Mouse (Mus musculus): Measurements from ENCODE around the gene Kdm4b. TPM values are rescaled to one million over a fixed set of nuclear protein-coding genes. Genes with fewer than 3 reads are reported as not detected.

Gene Kdm4b
- polyA plus RNA-seq, 1 experiment from 2014 or later: 28.9 TPM

- H3K9me3 ChIP-seq (ENCODE audit: control insufficient read depth, low read depth, low read length): no peaks in the 10 kb centered on the region
- WGBS: 79% methylated on average over 6 of the region's 6 CpGs
- H3K4me3 ChIP-seq (ENCODE audit: low read depth, low read length): no peak overlapping the region
- no peak overlapping the region for H3K27ac ChIP-seq (ENCODE audit: low read length)
- H3K4me1 ChIP-seq (ENCODE audit: control insufficient read depth, insufficient read depth, low read length): no peaks in the 10 kb centered on the region
- no peak for ATAC-seq (ENCODE audit: insufficient number of reproducible peaks, insufficient read depth, low FRiP score, low read depth)
- H3K27me3 ChIP-seq (ENCODE audit: control insufficient read depth, insufficient read depth, low read length): no peaks in the 10 kb centered on the region
- H3K36me3 ChIP-seq (ENCODE audit: control insufficient read depth, insufficient read depth, low read length): peaks cover 55% of the 10 kb centered on the region
- no peak overlapping the region for H3K4me2 ChIP-seq (replicated peaks; ENCODE audit: low read depth, low read length)
- no peak overlapping the region for H3K9ac ChIP-seq (replicated peaks; ENCODE audit: low read depth, low read length)
Measured at GRCm38 (mm10) chr17:56379281-56379834, 53.5 kb downstream of the Kdm4b start.

DNA sequence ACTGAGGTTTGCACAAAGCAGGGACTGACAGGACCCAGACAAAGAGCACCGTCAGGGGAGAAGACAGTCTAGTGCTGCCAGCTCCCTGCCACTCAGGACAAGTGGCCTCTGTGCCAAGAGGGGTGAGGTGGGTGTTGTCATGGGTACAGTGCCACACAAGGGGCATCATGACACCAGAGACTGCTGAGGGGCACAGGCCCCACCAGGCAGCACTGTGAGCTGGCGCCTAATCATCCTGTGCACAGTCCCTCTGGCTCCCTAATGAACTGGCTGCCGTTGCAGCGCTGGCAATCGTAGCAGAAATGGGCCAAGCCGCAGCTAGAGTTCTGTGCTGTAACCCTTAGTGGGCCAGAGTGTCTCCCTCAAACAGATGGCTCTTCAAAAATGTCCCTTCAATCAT is 54.4 kb downstream of the Kdm4b start:
- Histone ChIP-seq H3K4me3 (ENCODE audit: low read depth, low read length) (no peak overlapping the region), H3K4me2 (replicated peaks; ENCODE audit: low read depth, low read length) (no peak overlapping the region), H3K27ac (ENCODE audit: low read length) (no peak overlapping the region), H3K27me3 (ENCODE audit: control insufficient read depth, insufficient read depth, low read length) (no peaks in the 10 kb centered on the region), H3K4me1 (ENCODE audit: control insufficient read depth, insufficient read depth, low read length) (no peaks in the 10 kb centered on the region), H3K9me3 (ENCODE audit: control insufficient read depth, low read depth, low read length) (no peaks in the 10 kb centered on the region), H3K9ac (replicated peaks; ENCODE audit: low read depth, low read length) (no peak overlapping the region), H3K36me3 (ENCODE audit: control insufficient read depth, insufficient read depth, low read length) (peaks cover 59% of the 10 kb centered on the region)
- 83% methylated on average over 6 of the region's 6 CpGs for WGBS
- ATAC-seq (ENCODE audit: insufficient number of reproducible peaks, insufficient read depth, low FRiP score, low read depth): no peak

DNA sequence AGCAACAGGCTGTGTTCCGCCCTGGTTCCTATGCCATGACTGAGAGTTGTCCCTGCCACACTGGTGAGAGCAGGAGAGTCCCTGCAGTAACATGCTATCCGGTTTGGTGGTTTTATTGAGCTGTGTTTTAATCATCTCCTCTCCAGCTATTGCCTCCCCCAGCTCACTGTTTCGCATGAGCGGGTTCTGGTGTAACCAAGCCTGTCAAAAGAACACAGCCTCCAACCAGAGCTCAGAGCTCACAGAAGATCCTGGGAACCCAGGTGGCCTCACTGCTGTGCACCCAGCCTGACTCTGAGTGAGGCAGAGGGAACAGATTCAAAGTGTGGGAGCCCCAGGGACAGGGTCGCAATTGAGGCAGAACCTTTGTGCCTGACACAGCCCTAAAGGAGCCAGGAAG is 55.3 kb downstream of the Kdm4b start:
- 90% methylated on average over 5 of the region's 5 CpGs for WGBS
- no peak overlapping the region for H3K9ac ChIP-seq (replicated peaks; ENCODE audit: low read depth, low read length)
- H3K4me3 ChIP-seq (ENCODE audit: low read depth, low read length): no peak overlapping the region
- peaks cover 61% of the 10 kb centered on the region for H3K36me3 ChIP-seq (ENCODE audit: control insufficient read depth, insufficient read depth, low read length)
- ATAC-seq (ENCODE audit: insufficient number of reproducible peaks, insufficient read depth, low FRiP score, low read depth): no peak
- H3K4me1 ChIP-seq (ENCODE audit: control insufficient read depth, insufficient read depth, low read length): no peaks in the 10 kb centered on the region
- H3K27me3 ChIP-seq (ENCODE audit: control insufficient read depth, insufficient read depth, low read length): no peaks in the 10 kb centered on the region
- no peaks in the 10 kb centered on the region for H3K9me3 ChIP-seq (ENCODE audit: control insufficient read depth, low read depth, low read length)
- H3K27ac ChIP-seq (ENCODE audit: low read length): no peak overlapping the region
- H3K4me2 ChIP-seq (replicated peaks; ENCODE audit: low read depth, low read length): no peak overlapping the region

GRCm38 (mm10) chr17:56382997-56383396 is 57.1 kb downstream of the Kdm4b start:
- no peak overlapping the region for H3K4me3 ChIP-seq (ENCODE audit: low read depth, low read length)
- no peaks in the 10 kb centered on the region for H3K4me1 ChIP-seq (ENCODE audit: control insufficient read depth, insufficient read depth, low read length)
- H3K4me2 ChIP-seq (replicated peaks; ENCODE audit: low read depth, low read length): no peak overlapping the region
- H3K27ac ChIP-seq (ENCODE audit: low read length): no peak overlapping the region
- H3K36me3 ChIP-seq (ENCODE audit: control insufficient read depth, insufficient read depth, low read length): peaks cover 56% of the 10 kb centered on the region
- no peaks in the 10 kb centered on the region for H3K27me3 ChIP-seq (ENCODE audit: control insufficient read depth, insufficient read depth, low read length)
- WGBS: 67% methylated on average over 8 of the region's 8 CpGs
- no peak for ATAC-seq (ENCODE audit: insufficient number of reproducible peaks, insufficient read depth, low FRiP score, low read depth)
- H3K9me3 ChIP-seq (ENCODE audit: control insufficient read depth, low read depth, low read length): no peaks in the 10 kb centered on the region
- H3K9ac ChIP-seq (replicated peaks; ENCODE audit: low read depth, low read length): no peak overlapping the region

GRCm38 (mm10) chr17:56384903-56385302 is 59.0 kb downstream of the Kdm4b start:
- H3K4me2 ChIP-seq (replicated peaks; ENCODE audit: low read depth, low read length): no peak overlapping the region
- H3K27ac ChIP-seq (ENCODE audit: low read length): no peak overlapping the region
- WGBS: 86% methylated on average over 6 of the region's 6 CpGs
- no peak for ATAC-seq (ENCODE audit: insufficient number of reproducible peaks, insufficient read depth, low FRiP score, low read depth)
- H3K9me3 ChIP-seq (ENCODE audit: control insufficient read depth, low read depth, low read length): no peaks in the 10 kb centered on the region
- H3K4me1 ChIP-seq (ENCODE audit: control insufficient read depth, insufficient read depth, low read length): no peaks in the 10 kb centered on the region
- H3K4me3 ChIP-seq (ENCODE audit: low read depth, low read length): no peak overlapping the region
- H3K27me3 ChIP-seq (ENCODE audit: control insufficient read depth, insufficient read depth, low read length): no peaks in the 10 kb centered on the region
- H3K9ac ChIP-seq (replicated peaks; ENCODE audit: low read depth, low read length): no peak overlapping the region
- peaks cover 56% of the 10 kb centered on the region for H3K36me3 ChIP-seq (ENCODE audit: control insufficient read depth, insufficient read depth, low read length)

GRCm38 (mm10) chr17:56387612-56388011 is 61.8 kb downstream of the Kdm4b start:
- Histone ChIP-seq H3K4me3 (ENCODE audit: low read depth, low read length) (no peak overlapping the region), H3K9ac (replicated peaks; ENCODE audit: low read depth, low read length) (no peak overlapping the region), H3K27me3 (ENCODE audit: control insufficient read depth, insufficient read depth, low read length) (no peaks in the 10 kb centered on the region), H3K36me3 (ENCODE audit: control insufficient read depth, insufficient read depth, low read length) (peaks cover 66% of the 10 kb centered on the region), H3K4me1 (ENCODE audit: control insufficient read depth, insufficient read depth, low read length) (no peaks in the 10 kb centered on the region), H3K4me2 (replicated peaks; ENCODE audit: low read depth, low read length) (no peak overlapping the region), H3K27ac (ENCODE audit: low read length) (no peak overlapping the region), H3K9me3 (ENCODE audit: control insufficient read depth, low read depth, low read length) (no peaks in the 10 kb centered on the region)
- ATAC-seq (ENCODE audit: insufficient number of reproducible peaks, insufficient read depth, low FRiP score, low read depth): no peak
- WGBS: 83% methylated on average over 6 of the region's 6 CpGs

DNA sequence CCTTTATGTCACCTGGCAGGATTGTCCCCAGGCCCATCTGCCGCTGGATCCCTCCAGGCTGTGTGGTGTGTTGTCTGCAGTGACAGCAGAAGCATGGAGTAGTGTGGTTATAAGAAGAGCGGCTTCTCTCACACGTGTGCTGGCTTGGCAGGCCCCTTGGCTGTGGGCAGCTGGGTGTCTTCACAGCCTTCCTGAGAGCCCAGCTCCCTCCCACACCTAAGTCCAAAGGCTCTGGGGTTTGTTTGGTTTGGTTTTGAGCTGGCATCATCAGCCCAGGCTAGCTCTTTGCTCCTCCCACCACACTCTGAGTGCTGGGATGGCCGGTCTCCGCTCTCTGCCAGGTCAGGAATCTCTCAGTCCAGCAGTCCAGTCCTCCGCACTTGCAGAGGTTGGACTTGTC is 67.4 kb downstream of the Kdm4b start:
- peaks cover 64% of the 10 kb centered on the region for H3K36me3 ChIP-seq (ENCODE audit: control insufficient read depth, insufficient read depth, low read length)
- ATAC-seq (ENCODE audit: insufficient number of reproducible peaks, insufficient read depth, low FRiP score, low read depth): no peak
- H3K4me1 ChIP-seq (ENCODE audit: control insufficient read depth, insufficient read depth, low read length): no peaks in the 10 kb centered on the region
- no peak overlapping the region for H3K27ac ChIP-seq (ENCODE audit: low read length)
- H3K4me2 ChIP-seq (replicated peaks; ENCODE audit: low read depth, low read length): no peak overlapping the region
- H3K9ac ChIP-seq (replicated peaks; ENCODE audit: low read depth, low read length): no peak overlapping the region
- H3K27me3 ChIP-seq (ENCODE audit: control insufficient read depth, insufficient read depth, low read length): no peaks in the 10 kb centered on the region
- H3K4me3 ChIP-seq (ENCODE audit: low read depth, low read length): no peak overlapping the region
- 91% methylated on average over 6 of the region's 6 CpGs for WGBS
- no peaks in the 10 kb centered on the region for H3K9me3 ChIP-seq (ENCODE audit: control insufficient read depth, low read depth, low read length)

DNA sequence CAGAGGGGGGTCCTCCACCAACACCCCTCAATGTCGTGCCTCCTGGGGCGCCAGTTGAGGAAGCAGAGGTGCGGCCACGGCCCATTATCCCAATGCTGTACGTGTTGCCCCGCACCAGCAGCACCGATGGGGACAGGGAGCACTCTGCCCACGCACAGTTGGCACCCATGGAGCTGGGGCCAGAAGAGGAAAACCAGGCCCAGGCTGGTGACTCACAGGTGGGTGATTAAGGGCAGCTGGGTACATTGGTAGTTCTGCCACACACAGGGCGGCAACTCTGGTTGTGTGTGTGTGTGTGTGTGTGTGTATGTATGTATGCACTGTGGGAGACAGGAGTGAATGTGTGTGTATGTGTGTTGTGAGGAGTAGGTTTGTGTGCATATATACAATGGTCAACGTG is 68.0 kb downstream of the Kdm4b start:
- Histone ChIP-seq H3K4me3 (ENCODE audit: low read depth, low read length) (no peak overlapping the region), H3K36me3 (ENCODE audit: control insufficient read depth, insufficient read depth, low read length) (peaks cover 69% of the 10 kb centered on the region), H3K9me3 (ENCODE audit: control insufficient read depth, low read depth, low read length) (no peaks in the 10 kb centered on the region), H3K27ac (ENCODE audit: low read length) (no peak overlapping the region), H3K4me1 (ENCODE audit: control insufficient read depth, insufficient read depth, low read length) (no peaks in the 10 kb centered on the region), H3K9ac (replicated peaks; ENCODE audit: low read depth, low read length) (no peak overlapping the region), H3K4me2 (replicated peaks; ENCODE audit: low read depth, low read length) (no peak overlapping the region), H3K27me3 (ENCODE audit: control insufficient read depth, insufficient read depth, low read length) (no peaks in the 10 kb centered on the region)
- 96% methylated on average over 10 of the region's 10 CpGs for WGBS
- ATAC-seq (ENCODE audit: insufficient number of reproducible peaks, insufficient read depth, low FRiP score, low read depth): no peak

DNA sequence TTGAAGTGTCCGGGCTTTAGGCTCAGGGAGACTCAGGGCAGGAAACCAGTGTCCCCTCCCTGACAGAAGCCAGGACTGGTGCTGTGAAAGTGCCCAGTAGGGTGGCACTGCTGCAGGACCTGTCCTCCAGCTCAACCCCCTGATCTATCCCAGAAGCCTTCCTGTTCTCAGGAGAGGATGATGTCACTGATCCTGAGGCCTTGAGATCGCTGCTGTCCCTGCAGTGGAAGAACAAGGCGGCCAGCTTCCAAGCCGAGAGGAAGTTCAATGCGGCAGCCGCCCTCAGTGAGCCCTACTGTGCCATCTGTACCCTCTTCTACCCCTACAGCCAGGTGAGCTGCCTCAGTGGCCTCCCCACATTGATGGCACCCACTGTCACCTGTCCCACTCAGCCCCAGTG is 70.2 kb downstream of the Kdm4b start:
- Histone ChIP-seq H3K4me3 (ENCODE audit: low read depth, low read length) (no peak overlapping the region), H3K9ac (replicated peaks; ENCODE audit: low read depth, low read length) (no peak overlapping the region), H3K4me1 (ENCODE audit: control insufficient read depth, insufficient read depth, low read length) (no peaks in the 10 kb centered on the region), H3K36me3 (ENCODE audit: control insufficient read depth, insufficient read depth, low read length) (peaks cover 69% of the 10 kb centered on the region), H3K9me3 (ENCODE audit: control insufficient read depth, low read depth, low read length) (no peaks in the 10 kb centered on the region), H3K27me3 (ENCODE audit: control insufficient read depth, insufficient read depth, low read length) (no peaks in the 10 kb centered on the region), H3K4me2 (replicated peaks; ENCODE audit: low read depth, low read length) (no peak overlapping the region), H3K27ac (ENCODE audit: low read length) (no peak overlapping the region)
- 81% methylated on average over 6 of the region's 6 CpGs for WGBS
- ATAC-seq (ENCODE audit: insufficient number of reproducible peaks, insufficient read depth, low FRiP score, low read depth): no peak

Data from stomach, embryonic 14.5 days (tissue).